Mouse (Mus musculus) kidney, adult 2 months (tissue): ENCODE measurements around the gene Cyth2. TPM values are rescaled to one million over a fixed set of nuclear protein-coding genes. Genes with fewer than 3 reads are reported as not detected.
A peak's percentile ranks its signal among the peaks of the same experiment; 100 is the strongest.

Experiments used
- DNase-seq: peaks from one replicate; pipeline ENCODE4 v3.0.0; 2021
- H3K27ac ChIP-seq: fragments of 200-500 bp; 2 replicates; pipeline ENCODE4 v1.5.1; 2012; ENCODE audit warnings: low read depth, low read length, control low read depth, inconsistent platforms; ENCODE audit not compliant: insufficient read depth
- H3K27me3 ChIP-seq: fragments of 200-500 bp; replicated peaks from 2 replicates; pipeline ENCODE4 v1.6.1; 2012; ENCODE audit warnings: mild to moderate bottlenecking, moderate library complexity, low read length, inconsistent platforms; ENCODE audit not compliant: control insufficient read depth, insufficient read depth
- H3K36me3 ChIP-seq: fragments of 200-500 bp; 2 replicates; pipeline ENCODE4 v1.6.1; 2012; ENCODE audit warnings: mild to moderate bottlenecking, moderate library complexity, low read length, inconsistent platforms; ENCODE audit not compliant: control insufficient read depth, insufficient read depth
- H3K4me1 ChIP-seq: fragments of 200-500 bp; 2 replicates; pipeline ENCODE4 v1.6.1; 2011; ENCODE audit warnings: low read length; ENCODE audit not compliant: control insufficient read depth, insufficient read depth
- H3K4me3 ChIP-seq: fragments of 200-500 bp; 2 replicates; pipeline ENCODE4 v1.5.1; 2011; ENCODE audit warnings: mild to moderate bottlenecking, low read depth, low read length, control low read depth; ENCODE audit not compliant: insufficient read depth
- CTCF ChIP-seq: fragments of 200-500 bp; conservative IDR thresholded peaks from 2 replicates; pipeline ENCODE4 v1.5.1; 2011; ENCODE audit warnings: low read depth, mild to moderate bottlenecking, control low read depth, low read length, moderate library complexity, mixed read lengths; ENCODE audit not compliant: insufficient read depth, insufficient read length
- POLR2A ChIP-seq: fragments of 200-500 bp; IDR thresholded peaks from one replicate; pipeline ENCODE4 v1.6.1; 2011; ENCODE audit warnings: low read depth, low read length, control low read depth
- WGBS: fragments of 180-500 bp; shearing (Covaris S2); methylation state at CpG from one replicate; pipeline ENCODE4 v1.1.7; 2018; 5-methylcytosine and 5-hydroxymethylcytosine counted together
- polyA plus RNA-seq: library from polyadenylated mRNA; depleted of rRNA; stranded (reverse); fragments of >200 nt; gene quantifications from 2 replicates; pipeline ENCODE4 v1.2.3, GENCODE M21; 2012

The Cyth2 gene
- polyA plus RNA-seq, 1 experiment = 44.7 TPM

DNA sequence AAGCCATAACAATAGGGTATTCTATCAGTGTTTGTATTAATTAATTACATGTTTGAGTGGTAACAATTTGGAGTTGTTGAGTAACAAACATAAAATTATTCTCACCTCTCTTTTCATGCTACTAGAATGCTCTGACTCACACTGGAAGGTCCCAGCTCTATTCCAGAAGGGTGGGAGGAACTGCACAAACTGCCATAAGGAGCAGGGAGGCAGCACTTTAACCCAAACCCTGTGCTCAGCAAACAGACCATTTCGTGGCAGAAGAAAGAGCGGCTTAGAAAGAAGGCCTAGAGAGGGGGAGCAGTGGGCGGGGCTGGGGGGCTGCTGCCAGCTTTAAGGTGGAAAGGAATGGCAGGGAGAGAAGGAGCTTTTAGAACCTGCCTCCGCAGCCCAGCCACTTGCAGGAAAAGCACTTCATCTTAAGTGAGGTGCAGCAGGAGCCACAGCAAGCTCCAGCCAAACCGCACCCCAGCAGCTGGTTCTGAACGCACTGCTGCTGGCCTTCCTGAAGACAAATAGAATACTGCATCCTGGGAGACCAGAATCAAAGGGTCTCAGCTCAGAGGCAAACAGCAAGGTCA is 34.2 kb upstream of the Cyth2 start:
- 45% methylated on average over 6 of the region's 6 CpGs for WGBS
- Histone ChIP-seq H3K27ac (no peak overlapping the region), H3K4me3 (no peak overlapping the region), H3K4me1 (no peaks in the 10 kb centered on the region), H3K27me3 (no peaks in the 10 kb centered on the region), H3K36me3 (no peaks in the 10 kb centered on the region)
- TF ChIP-seq POLR2A = no peak
- TF ChIP-seq CTCF = no peak
- DNase-seq = no peak

DNA sequence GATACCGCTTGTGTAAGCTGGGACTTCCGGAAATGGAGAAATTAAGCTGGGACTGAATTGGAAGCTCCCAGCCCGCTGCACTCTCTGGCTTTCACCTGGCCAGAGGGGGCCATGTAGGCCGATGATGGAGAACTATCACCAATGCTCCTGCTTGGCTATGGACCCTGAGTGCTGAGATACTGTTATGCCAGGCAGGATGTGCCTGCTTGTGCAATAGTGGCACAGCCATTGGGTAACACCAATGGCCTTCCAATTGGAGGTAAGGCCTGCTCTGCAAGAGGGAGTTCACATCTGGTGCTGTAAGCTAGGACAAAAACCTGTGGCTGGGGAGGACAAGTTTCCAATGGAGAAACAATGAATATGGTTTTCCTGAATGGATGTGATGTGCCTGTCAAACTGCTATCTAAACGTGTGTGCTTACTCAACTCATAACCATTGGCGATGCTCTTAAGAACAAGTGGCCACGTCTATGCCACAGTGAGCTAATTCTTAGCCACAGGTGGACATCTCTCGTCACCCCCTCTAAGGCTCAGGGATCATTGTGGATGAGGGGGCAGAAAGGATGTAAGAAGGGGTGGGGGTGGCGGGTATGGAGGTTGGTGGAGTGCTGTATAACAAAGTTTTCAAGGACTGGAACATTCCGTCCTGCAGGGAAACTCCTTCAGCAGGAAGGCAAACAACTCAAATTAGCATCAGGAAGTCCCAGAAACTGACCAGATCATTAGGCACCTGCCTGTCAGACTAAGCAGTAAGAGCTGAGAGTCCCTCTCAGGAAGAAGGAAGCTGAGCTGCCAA is 28.8 kb upstream of the Cyth2 start:
- TF ChIP-seq POLR2A (no peak), CTCF (no peak)
- no peaks in the 10 kb centered on the region for H3K36me3 ChIP-seq
- WGBS = 91% methylated on average over 10 of the region's 10 CpGs
- H3K27me3 ChIP-seq = no peaks in the 10 kb centered on the region
- H3K27ac ChIP-seq = no peak overlapping the region
- DNase-seq = no peak
- no peaks in the 10 kb centered on the region for H3K4me1 ChIP-seq
- no peak overlapping the region for H3K4me3 ChIP-seq

DNA sequence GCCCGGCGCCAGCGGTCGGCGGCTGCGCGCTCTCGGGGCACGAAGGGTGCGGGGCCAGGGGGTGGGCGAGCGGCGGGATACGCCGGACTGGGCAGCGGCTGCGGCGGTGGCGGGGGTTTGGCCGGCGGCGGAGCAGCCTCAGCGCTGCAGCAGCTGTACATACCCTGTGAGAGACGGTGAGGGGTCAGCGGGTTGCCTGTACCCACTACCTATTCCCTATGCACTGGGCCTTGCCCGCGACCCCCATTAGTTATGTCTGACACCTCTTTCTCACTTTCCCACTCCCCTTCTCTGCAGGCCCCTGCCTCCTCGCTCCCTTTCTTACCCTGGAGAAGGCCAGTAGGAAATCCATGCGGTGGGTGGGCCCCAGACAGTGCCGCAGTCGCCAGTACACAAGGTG is 19.5 kb upstream of the Cyth2 start:
- Histone ChIP-seq H3K36me3 (no peaks in the 10 kb centered on the region), H3K4me1 (peaks cover 5% of the 10 kb centered on the region; the same call in 1 of the 2 replicates), H3K27ac (no peak overlapping the region), H3K4me3 (0 out of 2 replicates have a peak overlapping the region, but pooled peaks have one; percentile 17), H3K27me3 (peaks cover 4% of the 10 kb centered on the region)
- TF ChIP-seq POLR2A (no peak), CTCF (no peak)
- no peak for DNase-seq
- WGBS = 10% methylated on average over 31 of the region's 31 CpGs

DNA sequence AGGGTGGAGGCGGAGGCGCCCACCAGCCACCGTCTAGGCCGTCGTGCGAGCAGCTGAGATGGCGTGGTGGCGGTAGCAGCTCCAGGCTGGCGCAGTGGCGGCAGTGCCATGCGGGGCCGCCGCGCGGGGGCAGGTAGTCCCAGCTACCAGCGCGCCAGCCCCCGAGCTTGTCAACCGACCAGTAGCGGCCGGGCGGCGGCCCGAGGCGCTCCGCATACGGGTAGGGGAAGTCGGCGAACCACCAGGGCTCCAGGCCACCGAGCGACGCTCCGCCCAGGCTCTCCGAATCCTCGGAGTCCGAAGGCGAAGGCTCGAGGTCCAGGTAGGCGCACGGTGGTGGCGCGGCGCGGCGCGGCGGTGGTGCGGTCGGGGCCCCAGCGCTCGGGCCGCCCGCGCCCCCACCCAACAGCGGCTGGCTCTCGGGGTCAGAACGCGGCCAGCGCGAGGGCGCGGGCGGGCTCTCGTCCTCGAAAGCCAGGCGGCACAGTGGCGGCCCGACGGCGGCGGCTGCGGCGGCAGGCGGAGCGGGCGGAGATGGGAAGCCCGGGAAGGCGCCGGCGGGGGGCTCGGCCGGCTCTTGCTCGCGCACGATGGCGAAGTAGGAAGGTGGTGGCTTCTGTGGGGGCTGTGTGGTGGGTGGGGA is 18.9 kb upstream of the Cyth2 start:
- Histone ChIP-seq H3K36me3 (no peaks in the 10 kb centered on the region), H3K4me1 (peaks cover 5% of the 10 kb centered on the region; the same call in 1 of the 2 replicates), H3K27ac (no peak overlapping the region), H3K4me3 (peak overlapping the region; percentile 17), H3K27me3 (peaks cover 4% of the 10 kb centered on the region)
- TF ChIP-seq POLR2A (no peak), CTCF (no peak)
- WGBS = 2% methylated on average over 86 of the region's 86 CpGs
- DNase-seq = peak; percentile 21

DNA sequence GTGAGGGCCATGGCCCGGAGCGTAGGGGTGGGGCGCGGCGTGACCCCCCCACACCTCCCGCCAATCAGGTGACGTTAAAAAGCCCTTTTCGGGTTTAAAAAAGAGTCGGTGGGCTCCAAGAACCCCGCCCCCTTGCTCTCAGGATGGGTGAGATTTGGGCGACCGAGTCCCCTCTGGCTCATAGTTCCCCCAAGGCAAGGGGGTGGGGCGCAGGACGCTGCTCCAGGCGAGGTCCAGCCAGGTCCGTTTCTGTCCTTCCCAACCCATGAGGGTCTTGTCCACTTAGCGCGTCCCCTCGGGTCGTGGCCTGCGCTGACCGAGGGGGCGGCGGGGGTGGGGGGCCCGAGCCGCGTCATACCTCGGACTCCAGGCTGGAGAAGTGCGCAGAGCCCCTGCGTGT is 18.0 kb upstream of the Cyth2 start:
- Histone ChIP-seq H3K36me3 (no peaks in the 10 kb centered on the region), H3K27me3 (peaks cover 4% of the 10 kb centered on the region), H3K4me3 (no peak overlapping the region), H3K27ac (no peak overlapping the region), H3K4me1 (peaks cover 5% of the 10 kb centered on the region; the same call in 1 of the 2 replicates)
- TF ChIP-seq CTCF (no peak), POLR2A (no peak)
- DNase-seq = no peak
- 12% methylated on average over 30 of the region's 30 CpGs for WGBS

DNA sequence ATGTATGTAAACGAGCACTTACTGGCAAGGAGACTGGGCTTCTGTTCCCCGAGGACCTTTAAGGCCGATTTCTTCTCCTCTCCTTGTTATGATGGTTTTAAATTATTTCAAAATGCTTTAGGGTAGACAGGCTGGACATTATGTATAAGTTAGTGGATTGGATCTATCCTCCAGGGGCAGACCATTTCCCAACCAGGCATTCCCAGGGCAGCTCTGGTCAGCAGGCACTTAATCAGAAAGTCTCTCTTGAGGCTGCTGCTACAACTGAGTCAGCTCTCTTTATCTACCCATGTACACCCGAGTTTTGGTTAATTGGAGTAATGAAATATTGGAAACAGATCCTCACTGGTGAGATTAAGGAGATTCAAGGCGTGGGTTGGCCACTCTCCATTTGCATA is 16.7 kb upstream of the Cyth2 start:
- H3K4me3 ChIP-seq = peak overlapping the region; percentile 100
- H3K4me1 ChIP-seq = peaks cover 5% of the 10 kb centered on the region; the same call in 1 of the 2 replicates
- DNase-seq = no peak
- WGBS = 26% methylated on average over 5 of the region's 5 CpGs
- no peaks in the 10 kb centered on the region for H3K36me3 ChIP-seq
- H3K27ac ChIP-seq = peak overlapping the region; percentile 99; the same call in 1 of the 2 replicates
- peaks cover 4% of the 10 kb centered on the region for H3K27me3 ChIP-seq
- TF ChIP-seq POLR2A (no peak), CTCF (no peak)
